Mouse (Mus musculus) lung, postnatal 0 days (tissue): ENCODE data around the gene Lyrm1. TPM values are rescaled to one million over a fixed set of nuclear protein-coding genes. Genes with fewer than 3 reads are reported as not detected.

Source experiments
- ATAC-seq: fragments of 200-750 bp; cut with Nextera tagmentation; 2 replicates; pipeline ENCODE4 v1.8.0; 2017; ENCODE audit warnings: moderate library complexity
- DNase-seq: peaks from one replicate; pipeline ENCODE4 v3.0.0-alpha.2; 2016; ENCODE audit warnings: low spot score
- H3K27ac ChIP-seq: fragments of 300-500 bp; sonication (generic); 2 replicates; pipeline ENCODE4 v1.5.1; 2014; ENCODE audit warnings: antibody characterized with exemption, mild to moderate bottlenecking, low read length, mixed read lengths
- H3K27me3 ChIP-seq: fragments of 300-500 bp; sonication (generic); replicated peaks from 2 replicates; pipeline ENCODE4 v1.6.1; 2014; ENCODE audit warnings: low read length, mixed read lengths; ENCODE audit not compliant: insufficient read depth
- H3K36me3 ChIP-seq: fragments of 300-500 bp; sonication (generic); 2 replicates; pipeline ENCODE4 v1.6.1; 2014; ENCODE audit warnings: low read length, mixed read lengths; ENCODE audit not compliant: insufficient read depth
- H3K4me1 ChIP-seq: fragments of 300-500 bp; sonication (generic); 2 replicates; pipeline ENCODE4 v1.6.1; 2014; ENCODE audit warnings: antibody characterized with exemption, low read depth, low read length, mixed read lengths; ENCODE audit not compliant: insufficient read depth
- H3K4me2 ChIP-seq: fragments of 300-500 bp; sonication (generic); replicated peaks from 2 replicates; pipeline ENCODE4 v1.6.1; 2014; ENCODE audit warnings: low read depth, mild to moderate bottlenecking, low read length, moderate library complexity, mixed read lengths
- H3K4me3 ChIP-seq: fragments of 300-500 bp; sonication (generic); 2 replicates; pipeline ENCODE4 v1.5.1; 2014; ENCODE audit warnings: low read depth, low read length
- H3K9ac ChIP-seq: fragments of 300-500 bp; sonication (generic); replicated peaks from 2 replicates; pipeline ENCODE4 v1.6.1; 2014; ENCODE audit warnings: low read depth, mild to moderate bottlenecking
- H3K9me3 ChIP-seq: fragments of 300-500 bp; sonication (generic); 2 replicates; pipeline ENCODE4 v1.6.1; 2016; ENCODE audit warnings: low read length, mixed read lengths
- CTCF ChIP-seq: IDR thresholded peaks from 2 replicates; pipeline ENCODE4 v1.5.1; 2016; ENCODE audit warnings: antibody characterized with exemption, mild to moderate bottlenecking
- EP300 ChIP-seq: IDR thresholded peaks from 2 replicates; pipeline ENCODE4 v1.6.1; 2016; ENCODE audit warnings: antibody characterized with exemption, mild to moderate bottlenecking, control low read depth
- WGBS: fragments of 180-500 bp; shearing (Covaris S2); extraction: QIAGEN DNeasy Blood & Tissue Kit; methylation state at CpG from one replicate; pipeline ENCODE4 v1.1.7; 2014; 5-methylcytosine and 5-hydroxymethylcytosine counted together
- polyA plus RNA-seq: library from polyadenylated mRNA; unstranded; fragments of >200 nt; fragmentation: Nextera tagmentation; extraction: Ambion mirVana; gene quantifications from 2 replicates; pipeline ENCODE4 v1.2.1, GENCODE M21; 2015

Gene Lyrm1
- polyA plus RNA-seq, 1 experiment from 2014 or later, result 7.7 TPM

DNA sequence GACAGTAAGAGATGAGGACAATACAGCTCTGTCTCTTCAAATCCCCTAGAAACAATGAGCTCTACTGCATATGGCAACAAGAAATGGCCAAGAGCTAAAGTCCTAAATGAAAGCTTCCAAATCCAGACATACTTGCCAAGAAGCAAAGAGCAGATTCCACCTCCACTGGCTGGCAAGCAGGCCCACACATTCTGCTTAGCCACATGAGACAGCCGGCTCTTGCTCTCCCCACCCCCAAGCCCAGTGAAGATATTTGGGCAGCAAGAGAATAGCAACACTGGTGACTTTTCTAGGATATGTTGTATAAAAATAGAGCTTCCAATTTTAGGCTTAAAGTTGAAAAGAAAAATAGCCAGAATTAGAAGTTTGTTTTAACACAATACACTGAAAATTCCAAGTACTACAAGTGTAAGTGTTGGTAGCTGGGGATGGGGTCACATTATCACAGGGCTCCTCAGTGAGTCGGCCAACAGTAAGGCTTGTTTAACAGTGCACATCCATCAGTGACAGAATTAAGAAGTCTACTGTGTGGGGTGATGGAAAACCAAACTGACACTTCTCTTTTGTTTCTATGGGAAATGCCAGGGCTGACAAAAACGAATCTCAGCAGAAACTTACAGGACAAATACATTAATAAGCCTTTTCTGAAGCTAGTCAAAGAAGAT, 19.8 kb upstream of the Lyrm1 start:
- Histone ChIP-seq H3K4me3 (no peak overlapping the region), H3K4me2 (no peak overlapping the region), H3K27me3 (no peaks in the 10 kb centered on the region), H3K27ac (no peak overlapping the region), H3K9me3 (no peaks in the 10 kb centered on the region), H3K9ac (no peak overlapping the region), H3K4me1 (no peaks in the 10 kb centered on the region; the same call in 1 of the 2 replicates), H3K36me3 (no peaks in the 10 kb centered on the region)
- TF ChIP-seq CTCF (no peak), EP300 (no peak)
- ATAC-seq (no peak), DNase-seq (no peak)
- WGBS, result 35% methylated on average over 3 of the region's 3 CpGs

DNA sequence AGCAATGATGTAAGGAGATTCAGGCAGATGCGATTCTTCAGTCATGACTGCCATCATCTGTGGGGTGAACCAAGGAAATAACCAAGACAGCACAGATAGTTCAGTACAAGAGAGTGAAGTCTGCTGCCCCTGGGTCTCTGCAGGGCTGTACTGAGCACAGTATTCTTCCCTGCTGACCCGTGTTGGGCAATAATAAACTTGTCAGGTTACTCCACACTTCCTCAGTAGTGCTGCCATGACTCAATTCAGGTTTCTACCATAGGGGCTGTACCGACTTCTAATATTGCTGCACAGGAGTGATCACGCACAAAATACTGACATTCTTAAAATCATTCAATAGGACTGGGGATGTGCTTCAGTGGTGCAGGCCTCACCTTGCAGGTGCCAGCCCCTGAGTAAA, 16.5 kb upstream of the Lyrm1 start:
- H3K9ac ChIP-seq, result no peak overlapping the region
- no peak overlapping the region for H3K4me3 ChIP-seq
- no peaks in the 10 kb centered on the region for H3K36me3 ChIP-seq
- WGBS, result 84% methylated on average over 4 of the region's 4 CpGs
- ATAC-seq (no peak), DNase-seq (no peak)
- H3K27ac ChIP-seq, result no peak overlapping the region
- H3K27me3 ChIP-seq, result no peaks in the 10 kb centered on the region
- H3K4me2 ChIP-seq, result no peak overlapping the region
- H3K9me3 ChIP-seq, result no peaks in the 10 kb centered on the region
- H3K4me1 ChIP-seq, result no peaks in the 10 kb centered on the region; the same call in 1 of the 2 replicates
- TF ChIP-seq EP300, result no peak
- no peak for TF ChIP-seq CTCF

DNA sequence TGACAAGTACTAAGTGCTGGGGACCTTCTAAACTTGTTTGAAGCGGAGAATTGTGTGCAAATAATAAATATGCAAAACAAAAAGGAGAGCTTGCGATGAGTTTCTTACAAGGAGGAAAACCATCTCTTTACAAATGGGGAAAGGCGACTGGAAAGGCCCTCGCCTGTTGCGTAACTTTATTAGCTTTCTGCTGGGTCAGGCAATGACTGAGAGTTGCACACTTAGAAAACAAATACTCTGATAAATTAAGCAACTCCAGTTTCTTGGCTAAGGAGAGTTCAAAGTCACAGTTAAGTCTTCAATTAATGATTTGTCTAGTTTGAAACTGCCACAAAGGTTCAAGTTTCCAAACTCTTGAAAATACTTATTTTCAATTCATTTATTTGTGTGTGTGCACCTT, 15.3 kb upstream of the Lyrm1 start:
- WGBS, result 53% methylated on average over 5 of the region's 5 CpGs
- Histone ChIP-seq H3K9me3 (no peaks in the 10 kb centered on the region), H3K27ac (0 out of 2 replicates have a peak overlapping the region, but pooled peaks have one; percentile 6), H3K9ac (no peak overlapping the region), H3K4me1 (no peaks in the 10 kb centered on the region; the same call in 1 of the 2 replicates), H3K4me2 (no peak overlapping the region), H3K4me3 (no peak overlapping the region), H3K27me3 (no peaks in the 10 kb centered on the region), H3K36me3 (no peaks in the 10 kb centered on the region)
- ATAC-seq (peak; percentile 63), DNase-seq (peak; percentile 74)
- no peak for TF ChIP-seq CTCF
- no peak for TF ChIP-seq EP300

DNA sequence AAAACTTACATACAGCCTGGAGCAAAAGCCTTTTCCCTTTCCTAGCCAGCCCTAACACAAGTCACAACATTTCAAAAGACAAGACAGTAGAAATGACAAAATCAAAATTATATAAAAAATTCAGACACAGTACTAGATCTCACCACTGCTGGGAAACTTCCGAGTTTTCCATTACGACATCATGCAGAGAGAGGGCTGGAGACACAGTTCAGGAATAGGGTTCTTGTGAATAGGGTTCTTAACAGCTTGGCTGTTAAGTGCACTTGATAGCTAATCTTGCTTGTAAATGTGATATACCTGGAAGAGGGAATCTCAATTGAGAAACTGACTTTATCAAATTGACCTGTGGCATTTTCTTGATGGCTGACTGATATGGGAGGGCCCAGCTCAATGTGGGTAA, 14.4 kb upstream of the Lyrm1 start:
- Histone ChIP-seq H3K27ac (no peak overlapping the region), H3K27me3 (no peaks in the 10 kb centered on the region), H3K4me2 (no peak overlapping the region), H3K9me3 (no peaks in the 10 kb centered on the region), H3K36me3 (no peaks in the 10 kb centered on the region), H3K4me1 (no peaks in the 10 kb centered on the region; the same call in 1 of the 2 replicates), H3K9ac (no peak overlapping the region), H3K4me3 (no peak overlapping the region)
- no peak for TF ChIP-seq EP300
- TF ChIP-seq CTCF, result no peak
- ATAC-seq, result no peak
- 53% methylated on average over 2 of the region's 2 CpGs for whole genome bisulfite sequencing
- no peak for DNase-seq

DNA sequence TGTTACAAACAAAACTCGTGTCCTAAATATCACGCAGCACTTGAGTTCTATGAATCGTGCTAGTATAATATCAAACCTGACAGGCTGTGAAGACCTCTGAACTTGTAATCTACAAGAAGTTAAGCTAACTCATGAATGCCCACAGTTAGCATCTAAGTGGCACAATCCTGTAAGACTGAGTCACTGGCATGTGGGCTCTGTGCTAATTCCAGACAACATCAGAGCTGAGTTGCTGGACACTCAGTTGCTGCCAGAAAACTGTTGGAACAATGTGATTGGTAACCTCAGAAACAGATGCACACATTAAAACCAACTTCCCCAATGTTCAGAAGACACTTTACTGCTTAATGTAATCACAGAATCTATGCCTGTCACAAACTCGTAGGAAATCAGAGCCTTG, 7.8 kb upstream of the Lyrm1 start:
- Histone ChIP-seq H3K9me3 (no peaks in the 10 kb centered on the region), H3K4me3 (no peak overlapping the region), H3K4me1 (no peaks in the 10 kb centered on the region), H3K27ac (no peak overlapping the region), H3K9ac (no peak overlapping the region), H3K27me3 (no peaks in the 10 kb centered on the region), H3K36me3 (no peaks in the 10 kb centered on the region), H3K4me2 (no peak overlapping the region)
- TF ChIP-seq EP300, result no peak
- no peak for ATAC-seq
- DNase-seq, result no peak
- 84% methylated on average over 4 of the region's 4 CpGs for WGBS

DNA sequence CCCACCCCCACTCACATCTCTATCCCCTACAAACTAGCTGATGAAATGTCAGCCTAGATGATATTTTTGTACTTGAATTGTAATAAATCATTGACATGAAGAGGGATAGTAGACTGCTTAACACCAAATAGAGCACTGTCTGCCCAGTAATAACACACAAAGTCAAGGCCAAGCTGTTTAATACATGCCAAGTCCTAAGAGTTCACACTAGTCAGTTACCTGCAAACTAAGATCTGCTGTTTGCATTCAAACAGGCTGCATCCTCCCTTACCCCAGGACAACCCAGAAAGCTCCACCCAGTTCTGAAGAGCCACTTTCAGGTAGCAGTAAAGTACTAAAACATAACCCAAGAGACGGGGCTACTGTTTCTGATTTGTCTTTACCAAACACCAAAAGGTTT, 3.5 kb upstream of the Lyrm1 start:
- Histone ChIP-seq H3K27ac (no peak overlapping the region), H3K4me3 (no peak overlapping the region), H3K4me1 (peaks cover 4% of the 10 kb centered on the region), H3K9me3 (no peaks in the 10 kb centered on the region), H3K9ac (no peak overlapping the region), H3K27me3 (no peaks in the 10 kb centered on the region), H3K4me2 (no peak overlapping the region), H3K36me3 (no peaks in the 10 kb centered on the region)
- no peak for DNase-seq
- WGBS, result 60% methylated on average over 1 of the region's 1 CpGs
- TF ChIP-seq CTCF, result no peak
- TF ChIP-seq EP300, result no peak
- ATAC-seq, result no peak

DNA sequence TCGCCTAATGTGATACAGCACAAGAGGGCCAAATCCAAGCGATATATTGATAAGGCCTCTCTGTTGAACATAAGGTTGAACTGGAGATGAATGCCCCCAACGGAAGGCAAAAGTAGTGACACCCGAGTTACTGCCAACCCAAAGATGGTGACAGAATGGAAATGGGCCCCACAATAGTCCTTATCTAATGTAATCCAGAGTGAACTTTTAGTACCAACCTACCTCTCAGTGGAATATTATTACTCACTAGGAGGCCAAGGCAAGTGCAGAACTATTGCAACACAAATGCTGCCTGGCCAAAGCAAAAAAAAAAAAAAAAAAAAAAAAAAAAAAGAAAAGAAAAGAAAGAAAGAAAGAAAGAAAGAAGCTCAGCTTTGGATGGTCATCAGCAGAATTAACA, 2.9 kb upstream of the Lyrm1 start:
- no peaks in the 10 kb centered on the region for H3K27me3 ChIP-seq
- no peak overlapping the region for H3K9ac ChIP-seq
- no peaks in the 10 kb centered on the region for H3K36me3 ChIP-seq
- no peak overlapping the region for H3K27ac ChIP-seq
- TF ChIP-seq CTCF (no peak), EP300 (no peak)
- no peak overlapping the region for H3K4me3 ChIP-seq
- WGBS, result 88% methylated on average over 4 of the region's 4 CpGs
- no peak overlapping the region for H3K4me2 ChIP-seq
- ATAC-seq, result no peak
- no peaks in the 10 kb centered on the region for H3K9me3 ChIP-seq
- H3K4me1 ChIP-seq, result peaks cover 4% of the 10 kb centered on the region
- DNase-seq, result no peak
